Mouse (Mus musculus): ENCODE results near the gene Btla. TPM values are rescaled to one million over a fixed set of nuclear protein-coding genes. Genes with fewer than 3 reads are reported as not detected.

Btla gene
- total RNA-seq (2021), result under 1 TPM; 0.27 to 0.59 TPM
- long read RNA-seq, experiment 1, partial matches to known transcripts, result 0 of 1 reads
- long read RNA-seq, experiment 1, other reads (novel, unspliced or antisense), result 1 of 1 reads
- long read RNA-seq, experiment 2, result 0 reads

GRCm38 (mm10) chr16:45223648-45224388 is at the start of gene Btla:
TSS of gene Btla (plus strand) at chr16:45224315.
- TF ChIP-seq CTCF (conservative IDR thresholded peaks at IDR 0.05), result no peak
- DNase-seq (ENCODE audit: low spot score in 2 of 2), result no peak
- H3K27ac ChIP-seq, result no peak within 1 kb of the TSS
- no peak within 1 kb of the TSS for H3K4me3 ChIP-seq

GRCm38 (mm10) chr16:45178552-45178951 is 45.6 kb upstream of the Btla start:
- DNase-seq (ENCODE audit: low spot score in 2 of 2), result no peak
- Histone ChIP-seq H3K27ac (no peak overlapping the region), H3K4me3 (no peak overlapping the region)
- no peak for TF ChIP-seq CTCF (conservative IDR thresholded peaks at IDR 0.05)

- Histone ChIP-seq H3K4me3 (no peak overlapping the region), H3K27ac (no peak overlapping the region)
- no peak for TF ChIP-seq CTCF (conservative IDR thresholded peaks at IDR 0.05)
- DNase-seq (ENCODE audit: low spot score in 2 of 2), result no peak
Observed at GRCm38 (mm10) chr16:45181824-45182223, 42.3 kb upstream of the Btla start.

- TF ChIP-seq CTCF (conservative IDR thresholded peaks at IDR 0.05), result peak; percentile 99
- peak; percentile 71 to 81 for DNase-seq (ENCODE audit: low spot score in 2 of 2)
- no peak overlapping the region for H3K27ac ChIP-seq
- no peak overlapping the region for H3K4me3 ChIP-seq
Observed at GRCm38 (mm10) chr16:45192613-45193012, 31.5 kb upstream of the Btla start.

- H3K4me3 ChIP-seq, result no peak overlapping the region
- DNase-seq (ENCODE audit: low spot score in 2 of 2), result peak; percentile 67 to 78
- no peak overlapping the region for H3K27ac ChIP-seq
- TF ChIP-seq CTCF (conservative IDR thresholded peaks at IDR 0.05), result peak; percentile 88
Observed at GRCm38 (mm10) chr16:45196816-45197215, 27.3 kb upstream of the Btla start.

GRCm38 (mm10) chr16:45201395-45201794 is 22.7 kb upstream of the Btla start:
- no peak for TF ChIP-seq CTCF (conservative IDR thresholded peaks at IDR 0.05)
- Histone ChIP-seq H3K4me3 (no peak overlapping the region), H3K27ac (no peak overlapping the region)
- DNase-seq (ENCODE audit: low spot score in 2 of 2), result no peak

- TF ChIP-seq CTCF (conservative IDR thresholded peaks at IDR 0.05), result no peak
- DNase-seq (ENCODE audit: low spot score in 2 of 2), result no peak
- H3K27ac ChIP-seq, result no peak overlapping the region
- no peak overlapping the region for H3K4me3 ChIP-seq
Observed at GRCm38 (mm10) chr16:45204438-45204837, 19.7 kb upstream of the Btla start.

- DNase-seq (ENCODE audit: low spot score in 2 of 2), result no peak
- TF ChIP-seq CTCF (conservative IDR thresholded peaks at IDR 0.05), result no peak
- Histone ChIP-seq H3K27ac (no peak overlapping the region), H3K4me3 (no peak overlapping the region)
Observed at GRCm38 (mm10) chr16:45204859-45205670, 19.1 kb upstream of the Btla start.

GRCm38 (mm10) chr16:45222016-45222415 is 2.1 kb upstream of the Btla start:
- Histone ChIP-seq H3K4me3 (no peak overlapping the region), H3K27ac (no peak overlapping the region)
- no peak for TF ChIP-seq CTCF (conservative IDR thresholded peaks at IDR 0.05)
- no peak for DNase-seq (ENCODE audit: low spot score in 2 of 2)

GRCm38 (mm10) chr16:45222771-45223170 is 1.3 kb upstream of the Btla start:
- no peak for TF ChIP-seq CTCF (conservative IDR thresholded peaks at IDR 0.05)
- Histone ChIP-seq H3K4me3 (no peak overlapping the region), H3K27ac (no peak overlapping the region)
- DNase-seq (ENCODE audit: low spot score in 2 of 2), result no peak

GRCm38 (mm10) chr16:45224431-45225008 is 405 bp downstream of the Btla start:
- Histone ChIP-seq H3K4me3 (no peak overlapping the region), H3K27ac (no peak overlapping the region)
- DNase-seq (ENCODE audit: low spot score in 2 of 2), result no peak
- no peak for TF ChIP-seq CTCF (conservative IDR thresholded peaks at IDR 0.05)

- no peak overlapping the region for H3K27ac ChIP-seq
- no peak for TF ChIP-seq CTCF (conservative IDR thresholded peaks at IDR 0.05)
- H3K4me3 ChIP-seq, result no peak overlapping the region
- no peak for DNase-seq (ENCODE audit: low spot score in 2 of 2)
Observed at GRCm38 (mm10) chr16:45227002-45227401, 2.9 kb downstream of the Btla start.

GRCm38 (mm10) chr16:45231296-45231695 is 7.2 kb downstream of the Btla start:
- no peak overlapping the region for H3K27ac ChIP-seq
- TF ChIP-seq CTCF (conservative IDR thresholded peaks at IDR 0.05), result no peak
- H3K4me3 ChIP-seq, result no peak overlapping the region
- DNase-seq (ENCODE audit: low spot score in 2 of 2), result no peak
